Mouse (Mus musculus) myocyte (in vitro differentiated cells): ENCODE data around the gene Ucn3.

Experiments
- CEBPB ChIP-seq: IDR thresholded peaks from 2 replicates; pipeline ENCODE4 v1.6.1; 2011; ENCODE audit warnings: mild to moderate bottlenecking, moderate library complexity; ENCODE audit not compliant: poor library complexity, insufficient read depth, severe bottlenecking
- E2F4 ChIP-seq: IDR thresholded peaks from one replicate; pipeline ENCODE4 v1.6.1; 2011; ENCODE audit warnings: mild to moderate bottlenecking, control low read depth, moderate library complexity; ENCODE audit not compliant: insufficient read depth
- MAX ChIP-seq: IDR thresholded peaks from one replicate; pipeline ENCODE4 v1.6.1; 2011; ENCODE audit warnings: low read depth, mild to moderate bottlenecking, control low read depth
- MYOD1 ChIP-seq, 3 experiments: IDR thresholded peaks; one replicate each; pipeline ENCODE4 v1.6.1; 2011; ENCODE audit warnings: control low read depth in 2 of 3, low read depth in 2 of 3, mild to moderate bottlenecking in 2 of 3, moderate library complexity in 1 of 3; ENCODE audit not compliant: insufficient read length in 2 of 3, control insufficient read depth in 1 of 3
- MYOG ChIP-seq, 3 experiments: IDR thresholded peaks; one replicate each; pipeline ENCODE4 v1.6.1; 2011; ENCODE audit warnings: control low read depth in 2 of 3, low read depth in 2 of 3, mild to moderate bottlenecking in 2 of 3; ENCODE audit not compliant: insufficient read length in 2 of 3, control insufficient read depth in 1 of 3, insufficient read depth in 1 of 3
- POLR2A ChIP-seq: IDR thresholded peaks from one replicate; pipeline ENCODE4 v1.6.1; 2011; ENCODE audit warnings: low read depth, mild to moderate bottlenecking, control low read depth, moderate library complexity; ENCODE audit not compliant: insufficient read length
- POLR2AphosphoS2 ChIP-seq: IDR thresholded peaks from one replicate; pipeline ENCODE4 v1.6.1; 2011; ENCODE audit warnings: low read depth, control low read depth; ENCODE audit not compliant: insufficient read length
- REST ChIP-seq: IDR thresholded peaks from one replicate; pipeline ENCODE4 v1.6.1; 2011; ENCODE audit warnings: mild to moderate bottlenecking, control low read depth, moderate library complexity; ENCODE audit not compliant: insufficient read depth, insufficient read length
- SRF ChIP-seq: IDR thresholded peaks from one replicate; pipeline ENCODE4 v1.6.1; 2011; ENCODE audit warnings: low read depth; ENCODE audit not compliant: control insufficient read depth, insufficient read length
- TCF12 ChIP-seq: IDR thresholded peaks from one replicate; pipeline ENCODE4 v1.6.1; 2011; ENCODE audit warnings: mild to moderate bottlenecking, control low read depth; ENCODE audit not compliant: poor library complexity, insufficient read depth, severe bottlenecking
- TCF3 ChIP-seq: IDR thresholded peaks from one replicate; pipeline ENCODE4 v1.6.1; 2011; ENCODE audit warnings: low read depth, control low read depth; ENCODE audit not compliant: insufficient read length
- USF1 ChIP-seq: IDR thresholded peaks from one replicate; pipeline ENCODE4 v1.6.1; 2011; ENCODE audit warnings: low read depth, mild to moderate bottlenecking, control low read depth, moderate library complexity

GRCm38 (mm10) chr13:3895397-3895980 is 49.7 kb downstream of the Ucn3 start:
- no peak for TF ChIP-seq POLR2A
- TF ChIP-seq CEBPB: no peak
- no peak for TF ChIP-seq MYOD1 (IDR thresholded peaks at IDR 0.05; ENCODE audit: control insufficient read depth in 1 of 3, insufficient read length in 2 of 3, low read depth in 2 of 3)
- TF ChIP-seq REST: no peak
- TF ChIP-seq TCF12: no peak
- TF ChIP-seq MAX: no peak
- TF ChIP-seq E2F4: no peak
- TF ChIP-seq USF1: no peak
- no peak for TF ChIP-seq MYOG (IDR thresholded peaks at IDR 0.05; ENCODE audit: control insufficient read depth in 1 of 3, insufficient read depth in 1 of 3, insufficient read length in 2 of 3, low read depth in 2 of 3)
- no peak for TF ChIP-seq POLR2AphosphoS2
- no peak for TF ChIP-seq SRF
- no peak for TF ChIP-seq TCF3
